Mouse (Mus musculus) E14TG2a.4 (cell line): ENCODE results near the gene Gm45234.

Source experiments
- H3K27me3 ChIP-seq: 2 replicates; pipeline ENCODE4 v1.6.1; 2014; ENCODE audit warnings: low read length, control low read depth; ENCODE audit not compliant: insufficient read depth
- H3K36me3 ChIP-seq: 2 replicates; pipeline ENCODE4 v1.6.1; 2014; ENCODE audit warnings: low read length, control low read depth; ENCODE audit not compliant: insufficient read depth
- H3K4me1 ChIP-seq: replicated peaks from 2 replicates; pipeline ENCODE4 v1.6.1; 2014; ENCODE audit warnings: low read depth, low read length, control low read depth
- H3K4me3 ChIP-seq: replicated peaks from 2 replicates; pipeline ENCODE4 v1.5.1; 2014; ENCODE audit warnings: mild to moderate bottlenecking, low read length
- H3K9me3 ChIP-seq: 2 replicates; pipeline ENCODE4 v1.6.1; 2014; ENCODE audit warnings: low read length, control low read depth
- CTCF ChIP-seq: conservative IDR thresholded peaks from 2 replicates; pipeline ENCODE4 v1.5.1; 2014; ENCODE audit warnings: low read length
- NANOG ChIP-seq: IDR thresholded peaks from 2 replicates; pipeline ENCODE4 v1.6.1; 2014; ENCODE audit warnings: borderline replicate concordance, low read length, mixed read lengths
- POU5F1 ChIP-seq: IDR thresholded peaks from 2 replicates; pipeline ENCODE4 v1.6.1; 2014; ENCODE audit warnings: low read length, borderline replicate concordance

Gm45234 gene

GRCm38 (mm10) chr6:124769101-124769765 lies 13.4 kb upstream of the Gm45234 start, which contains the start of gene Eno2:
TSS of gene Eno2 (minus strand) at chr6:124769673.
- peaks cover 36% of the 10 kb centered on the region for H3K27me3 ChIP-seq
- no peak for TF ChIP-seq NANOG
- TF ChIP-seq CTCF: no peak
- no peak for TF ChIP-seq POU5F1
- H3K36me3 ChIP-seq: no peaks in the 10 kb centered on the region
- no peaks in the 10 kb centered on the region for H3K9me3 ChIP-seq
- peaks cover 59% of the 10 kb centered on the region for H3K4me1 ChIP-seq
- peak within 1 kb of the TSS; percentile 79 for H3K4me3 ChIP-seq

GRCm38 (mm10) chr6:124768704-124769044 lies 12.9 kb upstream of the Gm45234 start:
- peak overlapping the region; percentile 79 for H3K4me3 ChIP-seq
- H3K36me3 ChIP-seq: no peaks in the 10 kb centered on the region
- peaks cover 38% of the 10 kb centered on the region for H3K27me3 ChIP-seq
- peaks cover 63% of the 10 kb centered on the region for H3K4me1 ChIP-seq
- TF ChIP-seq POU5F1 (no peak), NANOG (no peak), CTCF (no peak)
- H3K9me3 ChIP-seq: no peaks in the 10 kb centered on the region

- TF ChIP-seq POU5F1 (no peak), CTCF (no peak), NANOG (no peak)
Measured at GRCm38 (mm10) chr6:124767920-124768703, 12.3 kb upstream of the Gm45234 start.

GRCm38 (mm10) chr6:124767536-124767919 lies 11.7 kb upstream of the Gm45234 start:
- H3K9me3 ChIP-seq: no peaks in the 10 kb centered on the region
- H3K4me1 ChIP-seq: peaks cover 68% of the 10 kb centered on the region
- H3K36me3 ChIP-seq: no peaks in the 10 kb centered on the region
- TF ChIP-seq CTCF (no peak), NANOG (no peak), POU5F1 (no peak)
- peak overlapping the region; percentile 79 for H3K4me3 ChIP-seq
- H3K27me3 ChIP-seq: peaks cover 48% of the 10 kb centered on the region

More at GRCm38 (mm10) chr6:124767920-124768703, 12.3 kb upstream of the Gm45234 start:
- Histone ChIP-seq H3K4me1 (peaks cover 64% of the 10 kb centered on the region), H3K4me3 (peak overlapping the region; percentile 79), H3K27me3 (peaks cover 43% of the 10 kb centered on the region), H3K9me3 (no peaks in the 10 kb centered on the region), H3K36me3 (no peaks in the 10 kb centered on the region)

- 0 out of 2 replicates have a peak overlapping the region, but pooled peaks have one; percentile 61 for H3K4me3 ChIP-seq
- no peaks in the 10 kb centered on the region for H3K36me3 ChIP-seq
- TF ChIP-seq NANOG: no peak
- no peak for TF ChIP-seq POU5F1
- TF ChIP-seq CTCF: no peak
- peaks cover 66% of the 10 kb centered on the region for H3K4me1 ChIP-seq
- no peaks in the 10 kb centered on the region for H3K9me3 ChIP-seq
- peaks cover 50% of the 10 kb centered on the region for H3K27me3 ChIP-seq
Measured at GRCm38 (mm10) chr6:124765951-124766350, 10.1 kb upstream of the Gm45234 start.

- no peaks in the 10 kb centered on the region for H3K9me3 ChIP-seq
- H3K4me1 ChIP-seq: peaks cover 63% of the 10 kb centered on the region
- H3K27me3 ChIP-seq: peaks cover 44% of the 10 kb centered on the region
- H3K4me3 ChIP-seq: peak overlapping the region; percentile 21
- TF ChIP-seq CTCF: peak; percentile 90
- no peak for TF ChIP-seq POU5F1
- H3K36me3 ChIP-seq: no peaks in the 10 kb centered on the region
Measured at GRCm38 (mm10) chr6:124759259-124759658, 3.4 kb upstream of the Gm45234 start.

GRCm38 (mm10) chr6:124758849-124759232 lies 3.0 kb upstream of the Gm45234 start:
- H3K4me1 ChIP-seq: peaks cover 65% of the 10 kb centered on the region
- no peaks in the 10 kb centered on the region for H3K36me3 ChIP-seq
- TF ChIP-seq NANOG (no peak), CTCF (no peak), POU5F1 (no peak)
- peak overlapping the region; percentile 21 for H3K4me3 ChIP-seq
- H3K27me3 ChIP-seq: peaks cover 43% of the 10 kb centered on the region
- no peaks in the 10 kb centered on the region for H3K9me3 ChIP-seq

- TF ChIP-seq POU5F1: no peak
- TF ChIP-seq NANOG: no peak
- TF ChIP-seq CTCF: no peak
- Histone ChIP-seq H3K4me3 (0 out of 2 replicates have a peak overlapping the region, but pooled peaks have one; percentile 21), H3K27me3 (peaks cover 37% of the 10 kb centered on the region), H3K36me3 (no peaks in the 10 kb centered on the region; the same call in 1 of the 2 replicates), H3K4me1 (peaks cover 65% of the 10 kb centered on the region), H3K9me3 (no peaks in the 10 kb centered on the region)
Measured at GRCm38 (mm10) chr6:124757909-124758848, 2.4 kb upstream of the Gm45234 start.
